Mouse (Mus musculus): Measurements from ENCODE around the gene Tax1bp1. TPM values are rescaled to one million over a fixed set of nuclear protein-coding genes. Genes with fewer than 3 reads are reported as not detected.

The Tax1bp1 gene
- polyA plus RNA-seq, 1 experiment from 2014 or later, result 114 TPM

- no peaks in the 10 kb centered on the region; the same call in 1 of the 2 replicates for H3K4me1 ChIP-seq (replicated peaks; ENCODE audit: control insufficient read depth, insufficient read depth, low read length)
- ATAC-seq (replicated peaks; ENCODE audit: low FRiP score) (peak; percentile 77), DNase-seq (ENCODE audit: low spot score) (peak; percentile 79)
- peak overlapping the region; percentile 44; the same call in 1 of the 2 replicates for H3K27ac ChIP-seq (ENCODE audit: low read depth, low read length)
- peak overlapping the region; percentile 66 for H3K4me3 ChIP-seq (ENCODE audit: low read depth, low read length)
- peak overlapping the region; percentile 66 for H3K9ac ChIP-seq (ENCODE audit: low read length)
- no peaks in the 10 kb centered on the region for H3K27me3 ChIP-seq (ENCODE audit: control insufficient read depth, insufficient read depth, low read length)
- WGBS, result under 1% methylated on average over 52 of the region's 52 CpGs
- H3K9me3 ChIP-seq (ENCODE audit: control insufficient read depth, low read length), result no peaks in the 10 kb centered on the region
- no peaks in the 10 kb centered on the region for H3K36me3 ChIP-seq (ENCODE audit: control insufficient read depth, insufficient read depth, low read length)
- peak overlapping the region; percentile 66 for H3K4me2 ChIP-seq (ENCODE audit: low read depth, low read length, severe bottlenecking)
Observed at GRCm38 (mm10) chr6:52713897-52714509, 474 bp downstream of the Tax1bp1 start.

- Histone ChIP-seq H3K27me3 (ENCODE audit: control insufficient read depth, insufficient read depth, low read length) (no peaks in the 10 kb centered on the region), H3K9ac (ENCODE audit: low read length) (no peak overlapping the region), H3K9me3 (ENCODE audit: control insufficient read depth, low read length) (no peaks in the 10 kb centered on the region), H3K4me1 (replicated peaks; ENCODE audit: control insufficient read depth, insufficient read depth, low read length) (no peaks in the 10 kb centered on the region; the same call in 1 of the 2 replicates), H3K4me3 (ENCODE audit: low read depth, low read length) (no peak overlapping the region), H3K27ac (ENCODE audit: low read depth, low read length) (no peak overlapping the region), H3K36me3 (ENCODE audit: control insufficient read depth, insufficient read depth, low read length) (no peaks in the 10 kb centered on the region), H3K4me2 (ENCODE audit: low read depth, low read length, severe bottlenecking) (no peak overlapping the region)
- whole genome bisulfite sequencing, result 82% methylated on average over 5 of the region's 5 CpGs
- no peak for ATAC-seq (replicated peaks; ENCODE audit: low FRiP score)
- no peak for DNase-seq (ENCODE audit: low spot score)
Observed at GRCm38 (mm10) chr6:52717493-52718192, 4.1 kb downstream of the Tax1bp1 start.

GRCm38 (mm10) chr6:52724805-52725439, 11.4 kb downstream of the Tax1bp1 start:
- Histone ChIP-seq H3K27ac (ENCODE audit: low read depth, low read length) (no peak overlapping the region), H3K4me1 (replicated peaks; ENCODE audit: control insufficient read depth, insufficient read depth, low read length) (no peaks in the 10 kb centered on the region), H3K9ac (ENCODE audit: low read length) (no peak overlapping the region), H3K4me3 (ENCODE audit: low read depth, low read length) (no peak overlapping the region), H3K9me3 (ENCODE audit: control insufficient read depth, low read length) (no peaks in the 10 kb centered on the region), H3K4me2 (ENCODE audit: low read depth, low read length, severe bottlenecking) (no peak overlapping the region), H3K36me3 (ENCODE audit: control insufficient read depth, insufficient read depth, low read length) (no peaks in the 10 kb centered on the region), H3K27me3 (ENCODE audit: control insufficient read depth, insufficient read depth, low read length) (no peaks in the 10 kb centered on the region)
- ATAC-seq (replicated peaks; ENCODE audit: low FRiP score), result no peak
- DNase-seq (ENCODE audit: low spot score), result peak; percentile 65
- WGBS, result 64% methylated on average over 8 of the region's 8 CpGs

- WGBS, result 82% methylated on average over 4 of the region's 4 CpGs
- Histone ChIP-seq H3K9ac (ENCODE audit: low read length) (no peak overlapping the region), H3K4me2 (ENCODE audit: low read depth, low read length, severe bottlenecking) (no peak overlapping the region), H3K4me1 (replicated peaks; ENCODE audit: control insufficient read depth, insufficient read depth, low read length) (no peaks in the 10 kb centered on the region), H3K27ac (ENCODE audit: low read depth, low read length) (no peak overlapping the region), H3K4me3 (ENCODE audit: low read depth, low read length) (no peak overlapping the region), H3K9me3 (ENCODE audit: control insufficient read depth, low read length) (no peaks in the 10 kb centered on the region), H3K27me3 (ENCODE audit: control insufficient read depth, insufficient read depth, low read length) (no peaks in the 10 kb centered on the region), H3K36me3 (ENCODE audit: control insufficient read depth, insufficient read depth, low read length) (no peaks in the 10 kb centered on the region)
- no peak for DNase-seq (ENCODE audit: low spot score)
- ATAC-seq (replicated peaks; ENCODE audit: low FRiP score), result no peak
Observed at GRCm38 (mm10) chr6:52730338-52730737, 16.8 kb downstream of the Tax1bp1 start.

- no peak overlapping the region for H3K4me2 ChIP-seq (ENCODE audit: low read depth, low read length, severe bottlenecking)
- no peaks in the 10 kb centered on the region for H3K4me1 ChIP-seq (replicated peaks; ENCODE audit: control insufficient read depth, insufficient read depth, low read length)
- whole genome bisulfite sequencing, result 98% methylated on average over 2 of the region's 2 CpGs
- H3K4me3 ChIP-seq (ENCODE audit: low read depth, low read length), result no peak overlapping the region
- no peak for DNase-seq (ENCODE audit: low spot score)
- no peaks in the 10 kb centered on the region for H3K9me3 ChIP-seq (ENCODE audit: control insufficient read depth, low read length)
- no peak for ATAC-seq (replicated peaks; ENCODE audit: low FRiP score)
- no peak overlapping the region for H3K9ac ChIP-seq (ENCODE audit: low read length)
- no peaks in the 10 kb centered on the region for H3K27me3 ChIP-seq (ENCODE audit: control insufficient read depth, insufficient read depth, low read length)
- no peak overlapping the region for H3K27ac ChIP-seq (ENCODE audit: low read depth, low read length)
- H3K36me3 ChIP-seq (ENCODE audit: control insufficient read depth, insufficient read depth, low read length), result peaks cover 3% of the 10 kb centered on the region; the same call in 1 of the 2 replicates
Observed at GRCm38 (mm10) chr6:52734630-52735029, 21.1 kb downstream of the Tax1bp1 start.

- no peak overlapping the region for H3K4me2 ChIP-seq (ENCODE audit: low read depth, low read length, severe bottlenecking)
- no peak for DNase-seq (ENCODE audit: low spot score)
- no peaks in the 10 kb centered on the region for H3K4me1 ChIP-seq (replicated peaks; ENCODE audit: control insufficient read depth, insufficient read depth, low read length)
- 92% methylated on average over 5 of the region's 5 CpGs for WGBS
- ATAC-seq (replicated peaks; ENCODE audit: low FRiP score), result no peak
- H3K27me3 ChIP-seq (ENCODE audit: control insufficient read depth, insufficient read depth, low read length), result no peaks in the 10 kb centered on the region
- no peak overlapping the region for H3K9ac ChIP-seq (ENCODE audit: low read length)
- H3K9me3 ChIP-seq (ENCODE audit: control insufficient read depth, low read length), result no peaks in the 10 kb centered on the region
- H3K27ac ChIP-seq (ENCODE audit: low read depth, low read length), result no peak overlapping the region
- H3K36me3 ChIP-seq (ENCODE audit: control insufficient read depth, insufficient read depth, low read length), result no peaks in the 10 kb centered on the region
- no peak overlapping the region for H3K4me3 ChIP-seq (ENCODE audit: low read depth, low read length)
Observed at GRCm38 (mm10) chr6:52752832-52753231, 39.3 kb downstream of the Tax1bp1 start.

- Histone ChIP-seq H3K4me2 (ENCODE audit: low read depth, low read length, severe bottlenecking) (no peak overlapping the region), H3K4me1 (replicated peaks; ENCODE audit: control insufficient read depth, insufficient read depth, low read length) (no peaks in the 10 kb centered on the region), H3K27ac (ENCODE audit: low read depth, low read length) (no peak overlapping the region), H3K9ac (ENCODE audit: low read length) (no peak overlapping the region), H3K4me3 (ENCODE audit: low read depth, low read length) (no peak overlapping the region), H3K36me3 (ENCODE audit: control insufficient read depth, insufficient read depth, low read length) (peaks cover 5% of the 10 kb centered on the region; the same call in 1 of the 2 replicates), H3K9me3 (ENCODE audit: control insufficient read depth, low read length) (no peaks in the 10 kb centered on the region), H3K27me3 (ENCODE audit: control insufficient read depth, insufficient read depth, low read length) (no peaks in the 10 kb centered on the region)
- ATAC-seq (replicated peaks; ENCODE audit: low FRiP score), result no peak
- 78% methylated on average over 7 of the region's 7 CpGs for WGBS
- no peak for DNase-seq (ENCODE audit: low spot score)
Observed at GRCm38 (mm10) chr6:52765206-52765605, 51.7 kb downstream of the Tax1bp1 start.

GRCm38 (mm10) chr6:52770789-52771188, 57.3 kb downstream of the Tax1bp1 start:
- ATAC-seq (replicated peaks; ENCODE audit: low FRiP score) (no peak), DNase-seq (ENCODE audit: low spot score) (no peak)
- H3K9ac ChIP-seq (ENCODE audit: low read length), result no peak overlapping the region
- H3K4me3 ChIP-seq (ENCODE audit: low read depth, low read length), result no peak overlapping the region
- no peak overlapping the region for H3K4me2 ChIP-seq (ENCODE audit: low read depth, low read length, severe bottlenecking)
- no peaks in the 10 kb centered on the region for H3K4me1 ChIP-seq (replicated peaks; ENCODE audit: control insufficient read depth, insufficient read depth, low read length)
- H3K36me3 ChIP-seq (ENCODE audit: control insufficient read depth, insufficient read depth, low read length), result peaks cover 5% of the 10 kb centered on the region; the same call in 1 of the 2 replicates
- H3K27ac ChIP-seq (ENCODE audit: low read depth, low read length), result no peak overlapping the region
- H3K27me3 ChIP-seq (ENCODE audit: control insufficient read depth, insufficient read depth, low read length), result no peaks in the 10 kb centered on the region
- 86% methylated on average over 1 of the region's 1 CpGs for WGBS
- no peaks in the 10 kb centered on the region for H3K9me3 ChIP-seq (ENCODE audit: control insufficient read depth, low read length)
